Mouse (Mus musculus) myocyte (in vitro differentiated cells): ENCODE measurements at regions not wholly inside any gene's neighbourhood (a gene's known extent, or its start where the extent isn't known, plus 50 kb on each side); places are given as distances from the start of the nearest gene placed in this dataset.

ENCODE experiments used
- CEBPB ChIP-seq: IDR thresholded peaks from 2 replicates; pipeline ENCODE4 v1.6.1; 2011; ENCODE audit warnings: mild to moderate bottlenecking, moderate library complexity; ENCODE audit not compliant: poor library complexity, insufficient read depth, severe bottlenecking
- E2F4 ChIP-seq: IDR thresholded peaks from one replicate; pipeline ENCODE4 v1.6.1; 2011; ENCODE audit warnings: mild to moderate bottlenecking, control low read depth, moderate library complexity; ENCODE audit not compliant: insufficient read depth
- MAX ChIP-seq: IDR thresholded peaks from one replicate; pipeline ENCODE4 v1.6.1; 2011; ENCODE audit warnings: low read depth, mild to moderate bottlenecking, control low read depth
- MYOD1 ChIP-seq, 3 experiments: IDR thresholded peaks; one replicate each; pipeline ENCODE4 v1.6.1; 2011; ENCODE audit warnings: control low read depth in 2 of 3, low read depth in 2 of 3, mild to moderate bottlenecking in 2 of 3, moderate library complexity in 1 of 3; ENCODE audit not compliant: insufficient read length in 2 of 3, control insufficient read depth in 1 of 3
- MYOG ChIP-seq, 3 experiments: IDR thresholded peaks; one replicate each; pipeline ENCODE4 v1.6.1; 2011; ENCODE audit warnings: control low read depth in 2 of 3, low read depth in 2 of 3, mild to moderate bottlenecking in 2 of 3; ENCODE audit not compliant: insufficient read length in 2 of 3, control insufficient read depth in 1 of 3, insufficient read depth in 1 of 3
- POLR2A ChIP-seq: IDR thresholded peaks from one replicate; pipeline ENCODE4 v1.6.1; 2011; ENCODE audit warnings: low read depth, mild to moderate bottlenecking, control low read depth, moderate library complexity; ENCODE audit not compliant: insufficient read length
- POLR2AphosphoS2 ChIP-seq: IDR thresholded peaks from one replicate; pipeline ENCODE4 v1.6.1; 2011; ENCODE audit warnings: low read depth, control low read depth; ENCODE audit not compliant: insufficient read length
- REST ChIP-seq: IDR thresholded peaks from one replicate; pipeline ENCODE4 v1.6.1; 2011; ENCODE audit warnings: mild to moderate bottlenecking, control low read depth, moderate library complexity; ENCODE audit not compliant: insufficient read depth, insufficient read length
- SRF ChIP-seq: IDR thresholded peaks from one replicate; pipeline ENCODE4 v1.6.1; 2011; ENCODE audit warnings: low read depth; ENCODE audit not compliant: control insufficient read depth, insufficient read length
- TCF12 ChIP-seq: IDR thresholded peaks from one replicate; pipeline ENCODE4 v1.6.1; 2011; ENCODE audit warnings: mild to moderate bottlenecking, control low read depth; ENCODE audit not compliant: poor library complexity, insufficient read depth, severe bottlenecking
- TCF3 ChIP-seq: IDR thresholded peaks from one replicate; pipeline ENCODE4 v1.6.1; 2011; ENCODE audit warnings: low read depth, control low read depth; ENCODE audit not compliant: insufficient read length
- USF1 ChIP-seq: IDR thresholded peaks from one replicate; pipeline ENCODE4 v1.6.1; 2011; ENCODE audit warnings: low read depth, mild to moderate bottlenecking, control low read depth, moderate library complexity

DNA sequence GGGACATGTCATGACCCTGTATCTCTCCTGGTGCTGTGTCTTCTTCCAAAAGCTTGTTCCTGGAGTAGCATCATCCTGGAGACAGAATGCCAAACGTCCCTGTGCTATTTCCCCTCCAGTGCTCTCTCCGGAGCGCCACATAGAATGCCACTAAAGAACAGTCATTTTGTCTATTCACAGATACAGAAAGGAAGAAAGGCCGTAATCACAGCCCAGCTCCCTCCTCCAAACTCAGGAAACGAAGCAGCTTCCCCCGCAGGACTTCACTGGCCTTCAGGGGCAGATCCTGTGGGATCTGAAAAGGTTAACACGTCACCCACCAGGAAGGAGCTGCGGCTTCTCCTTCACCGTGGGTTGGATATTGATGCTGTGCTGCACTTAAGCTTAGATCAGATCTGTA, 140.7 kb downstream of the Usp46 start:
- no peak for TF ChIP-seq USF1
- TF ChIP-seq POLR2A: no peak
- no peak for TF ChIP-seq TCF12
- no peak for TF ChIP-seq TCF3
- TF ChIP-seq MYOD1 (IDR thresholded peaks at IDR 0.05; ENCODE audit: control insufficient read depth in 1 of 3, insufficient read length in 2 of 3, low read depth in 2 of 3): no peak
- no peak for TF ChIP-seq MAX
- TF ChIP-seq POLR2AphosphoS2: no peak
- no peak for TF ChIP-seq REST
- no peak for TF ChIP-seq E2F4
- TF ChIP-seq SRF: no peak
- TF ChIP-seq MYOG (IDR thresholded peaks at IDR 0.05; ENCODE audit: control insufficient read depth in 1 of 3, insufficient read depth in 1 of 3, insufficient read length in 2 of 3, low read depth in 2 of 3): no peak
- no peak for TF ChIP-seq CEBPB
